Mouse (Mus musculus) frontal cortex, postnatal 25 days (tissue): ENCODE measurements at regions not wholly inside any gene's neighbourhood (a gene's known extent, or its start where the extent isn't known, plus 50 kb on each side); places are given as distances from the start of the nearest gene placed in this dataset.

Experiments
- DNase-seq, 2 experiments: peaks; one replicate each; pipeline ENCODE4 v3.0.0; 2022; ENCODE audit warnings: low spot score in 2 of 2

DNA sequence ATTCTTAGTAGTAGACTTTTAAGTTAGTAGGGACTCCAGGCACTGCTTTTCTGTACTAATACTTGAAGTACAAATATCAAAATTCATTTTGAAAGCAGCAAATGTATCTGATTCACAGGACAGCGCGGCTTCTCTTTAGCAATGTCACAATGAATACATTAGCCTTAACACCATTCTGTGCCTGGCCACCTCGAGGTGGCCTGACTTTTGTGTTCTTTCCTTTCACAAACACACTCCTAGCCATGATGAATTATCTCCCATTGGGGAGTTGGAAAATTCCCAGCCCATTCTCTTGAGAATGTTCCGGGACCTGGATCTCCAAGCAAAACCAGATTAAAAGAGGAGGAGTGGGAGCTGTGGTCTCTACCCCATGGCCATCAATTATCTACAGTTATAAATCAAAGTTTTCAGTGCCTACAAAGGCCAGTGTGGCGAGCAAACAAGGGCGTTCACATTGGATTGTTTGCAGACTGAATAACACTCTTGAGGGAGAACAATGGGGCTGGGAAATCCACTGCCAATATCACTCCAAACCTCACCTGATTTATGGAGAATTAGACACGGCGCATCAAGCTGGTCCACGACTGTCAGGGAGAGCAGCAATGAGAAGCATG lies 82.7 kb upstream of the Rarb start:
- no peak for DNase-seq

DNA sequence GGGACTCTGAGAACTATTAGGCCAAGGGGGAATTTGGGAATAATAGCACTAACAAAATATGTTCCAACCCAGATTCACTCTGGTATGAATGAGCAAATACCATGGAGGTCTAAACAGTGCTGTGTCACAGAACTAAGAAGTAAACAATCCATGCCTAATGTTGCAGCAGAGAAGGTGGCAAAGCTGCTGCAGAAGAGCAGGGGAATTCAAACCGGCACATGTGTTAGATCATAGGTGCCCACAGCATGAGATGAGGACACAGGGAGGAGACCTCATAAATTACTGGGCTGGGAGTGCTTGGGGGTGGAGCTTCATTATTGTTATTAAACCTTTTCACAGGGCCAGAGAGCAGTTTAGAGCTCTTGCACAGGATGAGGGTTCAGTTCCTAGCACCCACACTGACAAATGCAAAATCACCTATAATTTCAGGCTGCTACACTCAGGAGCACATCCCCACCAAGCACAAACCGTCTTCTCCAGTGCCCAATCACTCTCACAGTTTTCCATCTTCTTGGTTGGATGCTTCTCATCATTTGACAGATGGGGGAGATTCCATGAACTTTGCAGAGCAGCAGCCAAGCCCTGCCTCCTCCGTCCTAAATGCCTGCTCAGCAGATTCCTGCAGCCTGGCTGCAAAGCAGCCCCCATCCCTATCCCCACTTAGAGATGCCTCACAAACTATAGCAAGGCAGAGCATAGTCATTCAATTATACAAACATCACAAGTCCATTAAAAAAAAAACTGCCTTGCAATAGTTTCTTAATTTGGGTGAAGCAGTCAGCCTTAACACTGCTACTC lies 79.0 kb upstream of the Rarb start:
- DNase-seq = no peak

DNA sequence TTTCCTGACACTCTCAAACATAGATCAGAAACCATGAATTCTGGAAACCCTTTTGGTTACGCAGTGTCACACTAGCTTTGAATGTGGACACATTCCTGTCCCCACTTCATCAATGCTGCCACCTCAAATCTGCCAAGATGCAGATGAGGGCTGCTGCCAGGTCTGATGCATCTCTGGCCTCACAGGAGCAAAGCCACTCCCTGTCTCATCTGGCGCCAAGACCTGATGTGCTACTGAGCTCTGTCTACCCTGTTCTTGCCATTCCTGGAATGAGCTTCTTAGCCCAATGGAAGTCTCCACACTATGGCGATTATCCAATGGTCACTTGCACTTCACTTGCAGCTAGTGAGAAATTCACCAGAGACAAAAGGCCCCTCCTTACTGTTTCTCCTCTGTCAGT lies 78.0 kb upstream of the Rarb start:
- DNase-seq = no peak

DNA sequence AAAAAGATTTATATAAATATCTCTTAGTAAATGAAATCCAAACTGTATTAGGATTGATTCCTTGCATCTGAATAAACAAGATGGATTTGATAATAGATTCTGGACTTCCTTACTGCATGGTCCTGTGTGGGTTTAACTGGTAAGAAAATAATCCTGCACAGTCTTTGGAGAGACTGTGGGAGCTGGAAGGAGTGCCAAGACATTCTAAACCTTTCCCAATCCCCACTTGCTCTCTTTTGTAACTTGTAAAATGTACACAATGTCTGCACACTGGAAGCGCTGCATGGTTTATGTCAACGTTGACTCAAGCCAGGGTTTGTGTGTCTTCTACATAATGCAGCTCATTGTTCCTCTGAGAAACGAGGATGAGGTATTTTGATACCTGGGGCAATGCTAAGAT lies 62.3 kb upstream of the Rarb start:
- no peak for DNase-seq

DNA sequence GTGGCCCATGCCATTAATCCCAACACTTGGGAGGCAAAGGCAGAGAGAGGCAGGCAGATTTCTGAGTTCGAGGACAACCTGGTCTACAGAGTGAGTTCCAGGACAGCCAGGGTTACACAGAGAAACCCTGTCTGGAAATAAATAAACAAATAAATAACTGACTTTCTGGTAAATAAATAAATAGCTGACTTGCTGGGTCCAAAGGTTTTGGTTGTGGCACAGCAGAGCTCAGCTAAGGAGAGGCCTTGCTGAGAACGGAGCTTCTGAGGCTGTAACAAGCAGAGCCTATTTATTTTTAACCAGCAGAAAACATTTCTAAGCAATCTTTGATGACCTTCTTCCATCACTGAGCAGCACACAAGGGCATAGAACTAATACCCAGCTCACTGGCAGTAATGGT lies 50.3 kb upstream of the Rarb start:
- no peak for DNase-seq
